Mouse (Mus musculus) midbrain, embryonic 11.5 days (tissue): Measurements from ENCODE around the gene Dennd1a. TPM values are rescaled to one million over a fixed set of nuclear protein-coding genes. Genes with fewer than 3 reads are reported as not detected.

Experiments used
- ATAC-seq: fragments of 200-750 bp; cut with Nextera tagmentation; 2 replicates; pipeline ENCODE4 v1.8.0; 2017; ENCODE audit warnings: moderate TSS enrichment, moderate library complexity; ENCODE audit not compliant: low FRiP score
- DNase-seq: peaks from one replicate; pipeline ENCODE4 v3.0.0; 2015; ENCODE audit warnings: low spot score; ENCODE audit errors: missing footprints
- H3K27ac ChIP-seq: fragments of 300-500 bp; sonication (generic); 2 replicates; pipeline ENCODE4 v1.5.1; 2014; ENCODE audit warnings: low read depth, low read length
- H3K27me3 ChIP-seq: fragments of 300-500 bp; sonication (generic); 2 replicates; pipeline ENCODE4 v1.6.1; 2014; ENCODE audit warnings: mild to moderate bottlenecking, low read length, moderate library complexity, mixed read lengths; ENCODE audit not compliant: control insufficient read depth, insufficient read depth
- H3K36me3 ChIP-seq: fragments of 300-500 bp; sonication (generic); 2 replicates; pipeline ENCODE4 v1.6.1; 2014; ENCODE audit warnings: mild to moderate bottlenecking, low read length, moderate library complexity, mixed read lengths; ENCODE audit not compliant: control insufficient read depth, insufficient read depth
- H3K4me1 ChIP-seq: fragments of 300-500 bp; sonication (generic); 2 replicates; pipeline ENCODE4 v1.6.1; 2014; ENCODE audit warnings: low read length; ENCODE audit not compliant: control insufficient read depth, insufficient read depth
- H3K4me2 ChIP-seq: fragments of 300-500 bp; sonication (generic); 2 replicates; pipeline ENCODE4 v1.6.1; 2014; ENCODE audit warnings: mild to moderate bottlenecking, moderate library complexity
- H3K4me3 ChIP-seq: fragments of 300-500 bp; sonication (generic); 2 replicates; pipeline ENCODE4 v1.5.1; 2014; ENCODE audit warnings: low read depth, low read length
- H3K9ac ChIP-seq: fragments of 300-500 bp; sonication (generic); 2 replicates; pipeline ENCODE4 v1.6.1; 2014; ENCODE audit warnings: low read length
- H3K9me3 ChIP-seq: fragments of 300-500 bp; sonication (generic); 2 replicates; pipeline ENCODE4 v1.6.1; 2016; ENCODE audit warnings: low read length; ENCODE audit not compliant: control insufficient read depth
- WGBS: fragments of 180-500 bp; shearing (Covaris S2); extraction: QIAGEN DNeasy Blood & Tissue Kit; methylation state at CpG from one replicate; pipeline ENCODE4 v1.1.7; 2014; 5-methylcytosine and 5-hydroxymethylcytosine counted together
- polyA plus RNA-seq: library from polyadenylated mRNA; unstranded; fragments of >200 nt; fragmentation: Nextera tagmentation; extraction: Ambion mirVana; gene quantifications from 2 replicates; pipeline ENCODE4 v1.2.1, GENCODE M21; 2014

The Dennd1a gene
- polyA plus RNA-seq, 1 experiment from 2014 or later, result 8.8 TPM

DNA sequence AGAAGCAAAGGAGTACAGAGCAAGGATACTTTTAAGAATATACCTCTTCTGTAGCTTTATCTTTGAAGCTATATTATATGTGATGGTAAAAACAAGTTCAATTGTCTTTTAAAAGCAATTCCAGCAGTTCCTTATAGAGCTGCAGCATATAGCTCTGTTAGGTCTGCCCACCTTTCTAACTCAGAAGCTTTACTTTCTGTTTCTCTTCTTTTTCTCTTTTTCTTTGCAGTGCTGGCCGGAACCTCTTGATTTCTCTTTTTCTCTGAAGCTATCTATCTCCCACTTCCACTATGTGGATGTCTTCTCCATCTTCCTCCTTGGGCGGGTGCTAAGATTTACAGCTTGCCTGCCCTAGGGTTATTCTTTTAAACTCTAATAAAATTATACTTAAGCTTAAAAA lies 12.2 kb downstream of the Dennd1a start:
- no peak for ATAC-seq
- no peaks in the 10 kb centered on the region for H3K4me1 ChIP-seq
- no peak overlapping the region for H3K4me2 ChIP-seq
- DNase-seq, result no peak
- no peaks in the 10 kb centered on the region for H3K27me3 ChIP-seq
- no peaks in the 10 kb centered on the region for H3K36me3 ChIP-seq
- WGBS, result 90% methylated on average over 2 of the region's 2 CpGs
- H3K4me3 ChIP-seq, result no peak overlapping the region
- no peaks in the 10 kb centered on the region for H3K9me3 ChIP-seq
- no peak overlapping the region for H3K9ac ChIP-seq
- H3K27ac ChIP-seq, result no peak overlapping the region

DNA sequence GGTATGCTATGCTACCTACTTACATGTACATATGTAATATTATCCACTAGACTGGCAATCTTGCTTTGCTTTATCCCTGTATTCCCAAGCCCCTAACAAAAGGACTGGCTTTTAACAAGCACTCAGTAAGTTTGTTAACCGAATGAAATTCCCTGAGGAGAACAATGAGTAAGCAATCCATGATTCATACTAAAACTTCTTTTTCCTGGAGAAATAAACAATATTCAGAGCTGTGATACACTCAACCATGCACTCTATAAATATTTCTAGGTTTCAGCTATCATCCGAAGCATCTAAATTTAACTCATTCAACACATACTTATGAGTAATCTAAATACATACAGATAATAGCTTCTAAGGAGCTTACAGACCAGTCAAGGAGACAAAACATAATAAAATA lies 23.5 kb downstream of the Dennd1a start:
- WGBS, result 89% methylated on average over 2 of the region's 2 CpGs
- no peak for ATAC-seq
- Histone ChIP-seq H3K4me2 (no peak overlapping the region), H3K36me3 (no peaks in the 10 kb centered on the region), H3K4me1 (no peaks in the 10 kb centered on the region), H3K9ac (no peak overlapping the region), H3K27ac (no peak overlapping the region), H3K9me3 (no peaks in the 10 kb centered on the region), H3K27me3 (no peaks in the 10 kb centered on the region), H3K4me3 (no peak overlapping the region)
- no peak for DNase-seq

DNA sequence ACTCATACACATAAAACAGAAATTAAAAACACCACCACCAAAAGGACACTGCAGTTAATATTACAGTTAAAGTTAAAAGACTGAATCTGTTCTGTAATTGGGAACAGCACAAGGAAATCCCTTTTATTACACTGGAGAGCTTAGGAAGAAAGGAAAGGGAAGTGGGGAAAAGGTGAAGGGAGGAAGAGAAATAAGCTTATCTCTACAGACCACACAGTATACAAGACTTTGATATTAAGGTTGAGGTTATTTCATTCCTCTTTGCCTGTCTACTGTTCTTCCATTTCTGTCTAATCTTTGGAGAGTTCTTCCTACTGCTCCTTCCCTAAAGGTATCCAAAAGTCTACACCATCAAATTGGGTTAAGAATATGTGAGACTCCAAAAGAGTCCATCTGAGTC lies 28.1 kb downstream of the Dennd1a start:
- Histone ChIP-seq H3K9ac (no peak overlapping the region), H3K27me3 (no peaks in the 10 kb centered on the region), H3K4me1 (no peaks in the 10 kb centered on the region), H3K9me3 (no peaks in the 10 kb centered on the region), H3K27ac (no peak overlapping the region), H3K4me2 (no peak overlapping the region), H3K4me3 (no peak overlapping the region), H3K36me3 (no peaks in the 10 kb centered on the region)
- no peak for ATAC-seq
- no peak for DNase-seq

DNA sequence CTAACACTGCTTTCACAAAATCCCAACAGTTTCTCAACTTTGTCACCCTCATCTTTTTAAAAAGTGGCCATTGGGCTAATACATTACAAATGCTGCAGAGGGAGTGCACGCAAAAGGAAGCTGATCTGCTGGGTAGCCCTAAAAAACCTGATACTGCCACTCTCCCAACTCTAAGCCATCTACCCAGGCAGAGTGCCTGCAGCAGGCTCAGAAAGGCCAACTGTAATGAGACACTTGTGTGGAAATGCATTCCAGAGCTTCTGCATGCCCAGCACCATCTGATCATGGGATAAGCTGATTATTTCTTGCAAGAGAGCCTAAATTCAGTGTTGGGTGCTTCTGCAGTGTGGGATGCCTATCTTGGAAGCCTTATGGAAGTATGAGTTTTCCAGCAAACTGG lies 49.6 kb downstream of the Dennd1a start:
- no peaks in the 10 kb centered on the region for H3K36me3 ChIP-seq
- H3K9me3 ChIP-seq, result no peaks in the 10 kb centered on the region
- H3K27me3 ChIP-seq, result peaks cover 5% of the 10 kb centered on the region; the same call in 1 of the 2 replicates
- no peak overlapping the region for H3K27ac ChIP-seq
- H3K4me1 ChIP-seq, result no peaks in the 10 kb centered on the region
- DNase-seq (peak; percentile 80), ATAC-seq (no peak)
- H3K4me2 ChIP-seq, result no peak overlapping the region
- WGBS, result 65% methylated on average over 1 of the region's 1 CpGs
- H3K9ac ChIP-seq, result no peak overlapping the region
- no peak overlapping the region for H3K4me3 ChIP-seq

DNA sequence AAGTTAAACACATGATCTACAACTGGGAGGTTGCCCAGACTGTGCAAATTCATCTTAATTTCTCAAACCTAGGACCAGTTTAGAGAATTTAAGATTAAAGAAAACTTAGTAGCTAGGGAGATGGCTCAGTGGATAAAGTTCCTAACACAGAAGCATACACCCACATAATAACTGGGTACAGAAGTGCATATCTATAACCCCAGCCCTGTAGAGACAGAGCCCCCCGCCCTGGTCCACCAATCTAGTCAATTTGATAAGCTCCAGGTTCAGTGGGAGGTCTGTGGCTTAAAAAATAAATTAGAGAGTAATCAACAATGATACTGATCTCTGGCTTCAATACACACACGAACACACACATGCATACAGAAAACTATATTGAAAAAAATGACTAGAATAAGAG lies 51.6 kb downstream of the Dennd1a start:
- Histone ChIP-seq H3K4me2 (no peak overlapping the region), H3K4me3 (no peak overlapping the region), H3K9ac (no peak overlapping the region), H3K27me3 (peaks cover 14% of the 10 kb centered on the region), H3K36me3 (no peaks in the 10 kb centered on the region), H3K27ac (no peak overlapping the region), H3K9me3 (no peaks in the 10 kb centered on the region), H3K4me1 (no peaks in the 10 kb centered on the region)
- 92% methylated on average over 2 of the region's 2 CpGs for WGBS
- DNase-seq, result peak; percentile 44
- no peak for ATAC-seq

DNA sequence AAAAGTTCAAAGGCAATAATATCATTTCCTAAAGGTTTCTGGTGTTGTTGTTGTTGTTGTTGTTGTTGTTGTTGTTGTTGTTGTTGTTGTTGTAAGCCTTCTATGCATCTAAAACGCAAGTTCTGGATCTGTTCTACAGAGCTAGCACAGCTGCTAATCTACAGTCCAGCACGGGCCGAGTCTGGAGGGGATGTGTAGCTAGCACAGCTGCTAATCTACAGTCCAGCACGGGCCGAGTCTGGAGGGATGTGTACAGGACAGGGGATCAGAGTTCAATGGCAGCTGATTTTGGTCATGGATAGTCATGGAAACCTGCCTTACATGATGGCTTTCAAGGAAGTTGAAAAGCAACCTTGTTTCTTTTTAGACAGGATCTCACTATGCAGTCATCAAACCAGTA lies 57.3 kb downstream of the Dennd1a start:
- peaks cover 68% of the 10 kb centered on the region for H3K27me3 ChIP-seq
- 86% methylated on average over 5 of the region's 5 CpGs for WGBS
- no peaks in the 10 kb centered on the region for H3K4me1 ChIP-seq

DNA sequence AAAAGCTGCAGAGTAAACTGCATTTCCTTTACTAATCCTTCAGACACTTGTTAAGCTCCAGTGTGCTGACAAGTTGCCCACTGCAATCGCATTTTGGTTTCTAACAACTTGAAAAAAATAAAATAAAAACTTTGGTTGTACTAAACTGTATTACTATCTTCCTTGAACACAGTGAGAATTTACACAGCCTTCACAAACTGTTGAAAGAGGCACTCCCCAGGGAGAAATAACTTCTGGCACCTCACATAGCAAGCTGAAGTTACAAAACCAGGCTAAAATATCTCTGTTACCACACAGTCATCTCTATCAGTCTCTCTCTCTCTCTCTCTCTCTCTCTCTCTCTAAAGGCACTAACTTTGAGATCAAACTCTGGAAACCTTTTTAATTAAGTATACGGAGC lies 63.4 kb downstream of the Dennd1a start:
- peaks cover 9% of the 10 kb centered on the region for H3K4me1 ChIP-seq
- DNase-seq (no peak), ATAC-seq (no peak)
- H3K27me3 ChIP-seq, result peaks cover 91% of the 10 kb centered on the region
- H3K27ac ChIP-seq, result no peak overlapping the region
- peaks cover 5% of the 10 kb centered on the region for H3K9me3 ChIP-seq
- no peak overlapping the region for H3K4me3 ChIP-seq
- WGBS, result 25% methylated on average over 2 of the region's 2 CpGs
- H3K4me2 ChIP-seq, result no peak overlapping the region
- H3K9ac ChIP-seq, result no peak overlapping the region
- H3K36me3 ChIP-seq, result no peaks in the 10 kb centered on the region

More for the DNA sequence above, 57.3 kb downstream of the Dennd1a start:
- Histone ChIP-seq H3K4me2 (no peak overlapping the region), H3K27ac (no peak overlapping the region), H3K9me3 (peaks cover 5% of the 10 kb centered on the region), H3K36me3 (no peaks in the 10 kb centered on the region), H3K4me3 (no peak overlapping the region), H3K9ac (no peak overlapping the region)
- DNase-seq (no peak), ATAC-seq (no peak)

DNA sequence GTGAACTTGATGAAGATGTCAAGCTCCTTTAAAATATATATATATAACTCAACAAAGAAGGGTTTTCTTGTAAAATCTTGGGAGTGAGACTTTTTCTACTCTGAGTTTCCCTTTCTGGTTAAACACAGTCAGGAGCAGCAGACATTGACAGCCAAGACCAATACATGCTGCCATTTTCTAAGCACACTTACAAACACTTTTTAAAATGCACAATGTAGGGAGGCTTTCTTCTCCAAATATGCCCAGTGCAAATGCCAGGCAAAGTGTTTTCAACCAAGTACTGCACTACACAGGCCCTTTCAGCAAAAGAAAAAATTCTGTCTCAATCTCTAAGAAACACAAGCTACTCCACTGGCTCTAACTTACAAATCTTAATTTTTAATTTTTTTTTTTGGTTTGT lies 65.7 kb downstream of the Dennd1a start:
- H3K27me3 ChIP-seq, result peaks cover 89% of the 10 kb centered on the region
- H3K9ac ChIP-seq, result no peak overlapping the region
- ATAC-seq, result peak; percentile 48
- no peaks in the 10 kb centered on the region for H3K36me3 ChIP-seq
- no peak overlapping the region for H3K4me3 ChIP-seq
- H3K4me2 ChIP-seq, result no peak overlapping the region
- peaks cover 5% of the 10 kb centered on the region for H3K9me3 ChIP-seq
- H3K4me1 ChIP-seq, result peaks cover 9% of the 10 kb centered on the region
- DNase-seq, result no peak
- no peak overlapping the region for H3K27ac ChIP-seq

DNA sequence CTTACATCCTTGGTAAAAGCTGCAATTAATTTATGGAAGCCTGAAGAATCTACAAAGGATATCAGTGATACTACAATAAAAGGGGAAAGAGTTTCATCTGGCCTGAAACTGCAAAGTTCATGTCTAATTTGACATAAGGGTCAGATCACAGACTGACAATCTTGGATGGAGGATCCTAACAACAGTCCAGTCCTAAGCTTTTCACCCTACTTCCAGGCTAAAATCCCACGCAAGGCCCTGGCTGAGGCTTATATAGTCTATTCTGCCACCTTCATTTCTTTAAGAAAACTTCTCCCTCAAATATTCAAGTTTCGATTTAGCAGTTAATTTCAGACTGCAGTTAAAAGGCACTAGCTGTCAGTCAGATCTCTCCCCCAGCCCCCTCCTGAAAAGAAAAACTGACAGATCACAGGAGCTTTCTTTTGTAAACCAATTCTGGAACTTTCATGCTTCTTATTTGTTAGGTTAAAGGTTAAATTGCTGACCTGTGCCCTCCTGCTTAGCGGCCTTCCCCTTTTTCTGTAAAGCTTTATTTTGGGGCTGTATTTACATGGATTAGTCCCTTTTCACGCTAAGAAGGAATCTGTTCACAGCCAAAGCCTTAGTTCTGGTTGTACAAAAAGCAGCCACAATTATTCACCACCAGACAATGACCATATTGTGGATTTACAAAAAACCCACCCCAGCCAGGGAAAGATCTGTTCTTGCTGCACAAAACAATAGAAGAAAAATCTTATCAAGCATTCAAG lies 66.3 kb downstream of the Dennd1a start:
- H3K9ac ChIP-seq, result no peak overlapping the region
- H3K27ac ChIP-seq, result no peak overlapping the region
- H3K9me3 ChIP-seq, result peaks cover 2% of the 10 kb centered on the region
- DNase-seq (peak; percentile 94), ATAC-seq (peak; percentile 93)
- peaks cover 83% of the 10 kb centered on the region for H3K27me3 ChIP-seq
- no peak overlapping the region for H3K4me3 ChIP-seq
- peaks cover 9% of the 10 kb centered on the region for H3K4me1 ChIP-seq
- no peak overlapping the region for H3K4me2 ChIP-seq
- WGBS, result 5% methylated on average over 4 of the region's 4 CpGs
- no peaks in the 10 kb centered on the region for H3K36me3 ChIP-seq
